Mouse (Mus musculus): ENCODE results near the gene Asxl1. TPM values are rescaled to one million over a fixed set of nuclear protein-coding genes. Genes with fewer than 3 reads are reported as not detected.
A peak's percentile ranks its signal among the peaks of the same experiment; 100 is the strongest.

The Asxl1 gene
- polyA plus RNA-seq, 1 experiment from 2014 or later, result 11.6 TPM

- no peak overlapping the region for H3K4me3 ChIP-seq (ENCODE audit: low read length)
- no peak for ATAC-seq (ENCODE audit: low FRiP score, low TSS enrichment)
- no peaks in the 10 kb centered on the region for H3K4me1 ChIP-seq (ENCODE audit: insufficient read depth, low read length)
- H3K9ac ChIP-seq (replicated peaks; ENCODE audit: low read length), result no peak overlapping the region
- no peaks in the 10 kb centered on the region for H3K9me3 ChIP-seq (ENCODE audit: low read length)
- H3K27ac ChIP-seq (ENCODE audit: low read length), result no peak overlapping the region
- peaks cover 32% of the 10 kb centered on the region for H3K36me3 ChIP-seq (ENCODE audit: insufficient read depth, low read length)
- no peak overlapping the region for H3K4me2 ChIP-seq (replicated peaks; ENCODE audit: low read depth, low read length)
- WGBS, result 95% methylated on average over 4 of the region's 4 CpGs
- no peaks in the 10 kb centered on the region for H3K27me3 ChIP-seq (ENCODE audit: insufficient read depth, low read length)
Measured at GRCm38 (mm10) chr2:153318408-153318807, 27.2 kb upstream of the Asxl1 start.

DNA sequence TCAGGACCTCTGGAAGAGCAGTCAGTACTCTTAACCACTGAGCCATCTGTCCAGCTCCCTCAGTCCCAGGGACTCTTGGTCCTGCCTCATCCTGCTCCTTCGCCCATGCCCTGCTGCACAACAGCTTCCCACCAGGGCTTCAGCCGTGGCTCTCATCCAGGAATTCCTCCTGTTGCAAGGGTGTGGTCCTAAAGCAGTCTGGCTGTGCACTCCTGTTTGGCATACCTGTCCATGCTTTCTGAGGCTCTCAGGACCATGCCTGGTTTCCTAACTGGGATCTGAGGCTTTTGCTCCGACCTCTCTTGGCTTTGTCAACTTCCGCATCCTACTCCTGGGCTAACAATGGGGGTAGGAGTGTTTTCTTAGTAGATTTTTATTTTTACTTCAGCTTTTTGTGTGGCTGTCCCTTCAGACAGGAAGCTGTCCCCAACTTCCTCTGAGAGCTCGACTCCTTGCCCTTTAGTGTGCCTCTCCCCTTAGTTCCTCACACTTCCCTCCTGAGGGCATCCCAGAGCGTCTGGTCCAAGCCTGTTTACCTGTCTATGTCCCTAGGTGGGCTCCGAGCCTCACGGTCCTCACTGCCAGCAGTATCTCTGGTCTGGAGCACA, 26.5 kb upstream of the Asxl1 start:
- Histone ChIP-seq H3K27ac (ENCODE audit: low read length) (no peak overlapping the region), H3K27me3 (ENCODE audit: insufficient read depth, low read length) (no peaks in the 10 kb centered on the region), H3K9ac (replicated peaks; ENCODE audit: low read length) (no peak overlapping the region), H3K4me1 (ENCODE audit: insufficient read depth, low read length) (no peaks in the 10 kb centered on the region), H3K4me2 (replicated peaks; ENCODE audit: low read depth, low read length) (no peak overlapping the region), H3K36me3 (ENCODE audit: insufficient read depth, low read length) (peaks cover 39% of the 10 kb centered on the region), H3K9me3 (ENCODE audit: low read length) (no peaks in the 10 kb centered on the region), H3K4me3 (ENCODE audit: low read length) (no peak overlapping the region)
- ATAC-seq (ENCODE audit: low FRiP score, low TSS enrichment), result no peak
- WGBS, result 76% methylated on average over 8 of the region's 8 CpGs

DNA sequence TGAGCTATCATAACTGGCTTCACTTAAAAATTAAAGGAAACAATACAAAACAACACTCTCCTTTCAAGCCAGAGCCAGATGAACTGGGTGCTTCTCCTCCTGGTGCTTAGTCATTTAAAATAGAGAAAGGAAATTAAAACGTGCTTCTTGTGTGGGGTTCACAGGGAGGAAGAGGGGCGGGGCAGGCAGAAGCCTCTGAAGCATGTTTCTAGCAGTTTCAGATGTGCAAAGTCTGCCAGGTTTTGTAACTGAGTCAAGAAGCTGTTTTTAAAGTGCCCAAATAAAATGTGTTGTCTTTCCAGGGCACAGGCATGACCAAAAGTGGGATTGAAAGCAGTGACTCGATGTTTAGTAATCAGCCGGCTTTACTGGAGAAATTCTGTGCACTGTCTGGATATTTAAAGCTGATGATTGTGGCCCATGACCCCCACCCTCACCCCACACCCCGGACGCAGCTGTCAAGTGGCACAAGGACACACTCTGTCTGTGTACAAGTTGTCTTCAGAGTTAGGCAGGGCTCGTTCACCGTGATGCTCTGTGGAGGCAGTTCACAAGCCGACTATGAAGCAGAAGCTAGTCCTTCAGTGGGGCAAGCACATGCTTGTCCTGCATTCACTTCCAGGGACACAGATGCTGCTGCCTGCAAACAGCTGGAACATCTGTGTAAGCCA, 19.8 kb upstream of the Asxl1 start:
- no peaks in the 10 kb centered on the region for H3K9me3 ChIP-seq (ENCODE audit: low read length)
- peaks cover 43% of the 10 kb centered on the region for H3K36me3 ChIP-seq (ENCODE audit: insufficient read depth, low read length)
- ATAC-seq (ENCODE audit: low FRiP score, low TSS enrichment), result no peak
- H3K4me2 ChIP-seq (replicated peaks; ENCODE audit: low read depth, low read length), result no peak overlapping the region
- no peak overlapping the region for H3K27ac ChIP-seq (ENCODE audit: low read length)
- H3K27me3 ChIP-seq (ENCODE audit: insufficient read depth, low read length), result no peaks in the 10 kb centered on the region
- no peaks in the 10 kb centered on the region for H3K4me1 ChIP-seq (ENCODE audit: insufficient read depth, low read length)
- no peak overlapping the region for H3K9ac ChIP-seq (replicated peaks; ENCODE audit: low read length)
- 67% methylated on average over 9 of the region's 9 CpGs for WGBS
- no peak overlapping the region for H3K4me3 ChIP-seq (ENCODE audit: low read length)

DNA sequence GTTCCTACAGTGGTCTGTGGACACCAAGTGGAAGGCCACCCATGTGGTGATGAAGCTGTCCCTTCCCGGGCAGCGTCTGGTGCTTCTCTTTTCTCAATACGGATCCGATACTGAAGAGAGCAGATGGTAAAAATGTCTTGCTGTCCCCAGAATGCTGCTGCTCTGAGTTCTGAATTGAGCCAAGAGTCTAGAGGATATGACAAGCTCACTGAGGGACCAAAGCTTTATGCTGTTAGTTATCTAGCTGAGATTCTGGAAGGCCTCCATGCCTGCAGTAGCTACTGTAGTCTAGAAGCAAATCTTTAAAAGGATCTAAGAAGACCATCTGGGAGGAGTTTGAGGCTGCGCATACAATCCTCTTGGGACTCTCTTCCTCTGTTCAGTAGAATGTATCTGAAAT, 13.4 kb upstream of the Asxl1 start:
- Histone ChIP-seq H3K27ac (ENCODE audit: low read length) (no peak overlapping the region), H3K4me3 (ENCODE audit: low read length) (no peak overlapping the region), H3K9ac (replicated peaks; ENCODE audit: low read length) (no peak overlapping the region), H3K4me2 (replicated peaks; ENCODE audit: low read depth, low read length) (no peak overlapping the region), H3K36me3 (ENCODE audit: insufficient read depth, low read length) (peaks cover 19% of the 10 kb centered on the region; the same call in 1 of the 2 replicates), H3K4me1 (ENCODE audit: insufficient read depth, low read length) (no peaks in the 10 kb centered on the region), H3K9me3 (ENCODE audit: low read length) (no peaks in the 10 kb centered on the region), H3K27me3 (ENCODE audit: insufficient read depth, low read length) (no peaks in the 10 kb centered on the region)
- 95% methylated on average over 5 of the region's 5 CpGs for WGBS
- no peak for ATAC-seq (ENCODE audit: low FRiP score, low TSS enrichment)

GRCm38 (mm10) chr2:153332981-153333380, 12.6 kb upstream of the Asxl1 start:
- Histone ChIP-seq H3K36me3 (ENCODE audit: insufficient read depth, low read length) (peaks cover 19% of the 10 kb centered on the region; the same call in 1 of the 2 replicates), H3K27ac (ENCODE audit: low read length) (no peak overlapping the region), H3K27me3 (ENCODE audit: insufficient read depth, low read length) (no peaks in the 10 kb centered on the region), H3K4me3 (ENCODE audit: low read length) (no peak overlapping the region), H3K9me3 (ENCODE audit: low read length) (no peaks in the 10 kb centered on the region), H3K4me2 (replicated peaks; ENCODE audit: low read depth, low read length) (no peak overlapping the region), H3K9ac (replicated peaks; ENCODE audit: low read length) (no peak overlapping the region), H3K4me1 (ENCODE audit: insufficient read depth, low read length) (no peaks in the 10 kb centered on the region)
- 95% methylated on average over 3 of the region's 3 CpGs for WGBS
- no peak for ATAC-seq (ENCODE audit: low FRiP score, low TSS enrichment)

GRCm38 (mm10) chr2:153333822-153334232, 11.8 kb upstream of the Asxl1 start:
- no peaks in the 10 kb centered on the region for H3K4me1 ChIP-seq (ENCODE audit: insufficient read depth, low read length)
- no peak overlapping the region for H3K4me3 ChIP-seq (ENCODE audit: low read length)
- no peak overlapping the region for H3K27ac ChIP-seq (ENCODE audit: low read length)
- WGBS, result 58% methylated on average over 6 of the region's 6 CpGs
- ATAC-seq (ENCODE audit: low FRiP score, low TSS enrichment), result 0 out of 2 replicates have a peak, but pooled peaks have one; percentile 54
- peaks cover 19% of the 10 kb centered on the region; the same call in 1 of the 2 replicates for H3K36me3 ChIP-seq (ENCODE audit: insufficient read depth, low read length)
- no peak overlapping the region for H3K9ac ChIP-seq (replicated peaks; ENCODE audit: low read length)
- H3K9me3 ChIP-seq (ENCODE audit: low read length), result no peaks in the 10 kb centered on the region
- H3K4me2 ChIP-seq (replicated peaks; ENCODE audit: low read depth, low read length), result no peak overlapping the region
- H3K27me3 ChIP-seq (ENCODE audit: insufficient read depth, low read length), result no peaks in the 10 kb centered on the region

GRCm38 (mm10) chr2:153334281-153334680, 11.3 kb upstream of the Asxl1 start:
- Histone ChIP-seq H3K9ac (replicated peaks; ENCODE audit: low read length) (no peak overlapping the region), H3K4me1 (ENCODE audit: insufficient read depth, low read length) (no peaks in the 10 kb centered on the region), H3K27ac (ENCODE audit: low read length) (no peak overlapping the region), H3K4me2 (replicated peaks; ENCODE audit: low read depth, low read length) (no peak overlapping the region), H3K27me3 (ENCODE audit: insufficient read depth, low read length) (no peaks in the 10 kb centered on the region), H3K4me3 (ENCODE audit: low read length) (no peak overlapping the region), H3K9me3 (ENCODE audit: low read length) (no peaks in the 10 kb centered on the region), H3K36me3 (ENCODE audit: insufficient read depth, low read length) (peaks cover 18% of the 10 kb centered on the region; the same call in 1 of the 2 replicates)
- 85% methylated on average over 3 of the region's 3 CpGs for WGBS
- ATAC-seq (ENCODE audit: low FRiP score, low TSS enrichment), result no peak

DNA sequence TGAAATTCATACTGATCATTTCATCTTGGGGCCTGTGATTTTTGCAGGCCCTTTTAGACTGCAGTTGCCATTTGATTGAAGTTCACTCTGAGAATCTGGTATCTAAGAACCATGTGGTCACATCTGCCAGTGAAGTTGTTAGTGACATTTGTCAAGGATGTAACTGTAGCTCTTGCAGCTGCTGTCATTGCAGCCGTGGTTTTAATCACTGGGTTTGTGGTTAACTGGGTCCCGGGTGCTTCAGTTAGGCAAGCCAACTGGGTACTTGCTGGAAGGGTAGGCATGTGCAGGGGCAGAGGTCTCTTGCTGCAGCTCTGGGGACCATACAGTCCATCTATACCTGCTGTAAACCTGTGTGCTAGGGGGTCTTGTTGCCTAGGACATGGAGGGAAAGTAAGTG, 9.5 kb upstream of the Asxl1 start:
- no peaks in the 10 kb centered on the region for H3K4me1 ChIP-seq (ENCODE audit: insufficient read depth, low read length)
- H3K4me2 ChIP-seq (replicated peaks; ENCODE audit: low read depth, low read length), result no peak overlapping the region
- peaks cover 5% of the 10 kb centered on the region; the same call in 1 of the 2 replicates for H3K36me3 ChIP-seq (ENCODE audit: insufficient read depth, low read length)
- no peak overlapping the region for H3K27ac ChIP-seq (ENCODE audit: low read length)
- no peak overlapping the region for H3K9ac ChIP-seq (replicated peaks; ENCODE audit: low read length)
- H3K9me3 ChIP-seq (ENCODE audit: low read length), result no peaks in the 10 kb centered on the region
- no peaks in the 10 kb centered on the region for H3K27me3 ChIP-seq (ENCODE audit: insufficient read depth, low read length)
- 48% methylated on average over 2 of the region's 2 CpGs for WGBS
- no peak overlapping the region for H3K4me3 ChIP-seq (ENCODE audit: low read length)
- ATAC-seq (ENCODE audit: low FRiP score, low TSS enrichment), result no peak

DNA sequence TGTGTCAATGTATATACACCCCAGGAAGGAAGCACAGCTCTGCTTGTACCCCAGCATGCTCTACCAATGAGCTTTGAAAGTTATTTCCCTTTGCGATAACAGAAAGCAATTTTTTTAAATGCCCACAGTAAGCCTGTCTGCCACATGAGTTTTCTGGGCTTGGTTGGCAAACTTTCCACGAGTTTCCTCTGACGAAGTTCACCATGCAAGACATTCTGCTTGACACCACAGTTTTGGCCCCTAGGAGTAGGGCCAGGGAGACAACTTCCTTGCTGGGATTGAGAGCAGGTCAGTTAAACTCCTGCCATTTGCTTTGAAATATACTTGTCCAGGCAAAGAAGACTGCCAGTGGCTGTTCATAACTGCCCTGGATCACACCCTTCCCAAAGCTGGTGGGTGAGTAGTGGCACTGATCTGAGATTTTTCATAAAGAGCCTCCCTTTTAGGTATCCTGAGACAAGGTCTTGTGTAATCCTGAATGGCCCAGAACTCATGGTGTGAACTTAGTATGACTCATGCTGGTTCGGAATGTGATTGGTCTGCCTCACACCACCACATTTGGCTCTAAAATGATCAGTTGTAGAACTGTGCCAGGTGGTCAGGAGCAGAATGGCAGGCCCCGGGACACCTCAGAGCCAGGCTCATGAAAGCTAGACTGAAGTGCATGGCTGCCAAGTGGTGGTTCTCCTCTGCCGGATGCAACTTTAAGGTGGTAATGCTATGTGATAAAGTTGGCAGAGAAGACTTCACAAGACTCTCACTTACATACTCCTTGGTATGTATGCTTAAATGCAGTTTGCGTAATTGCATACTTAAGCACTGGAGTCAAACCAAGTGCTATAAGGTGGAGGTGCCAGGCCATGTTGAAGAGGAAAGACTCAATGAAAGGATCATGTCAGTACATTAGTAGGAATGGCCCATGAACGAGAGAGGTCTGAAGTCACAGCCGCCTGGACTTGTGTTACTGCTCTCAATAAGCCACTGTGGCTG, 7.0 kb upstream of the Asxl1 start:
- no peak overlapping the region for H3K4me3 ChIP-seq (ENCODE audit: low read length)
- H3K4me2 ChIP-seq (replicated peaks; ENCODE audit: low read depth, low read length), result no peak overlapping the region
- H3K27me3 ChIP-seq (ENCODE audit: insufficient read depth, low read length), result no peaks in the 10 kb centered on the region
- no peaks in the 10 kb centered on the region for H3K4me1 ChIP-seq (ENCODE audit: insufficient read depth, low read length)
- no peaks in the 10 kb centered on the region for H3K9me3 ChIP-seq (ENCODE audit: low read length)
- peaks cover 7% of the 10 kb centered on the region; the same call in 1 of the 2 replicates for H3K36me3 ChIP-seq (ENCODE audit: insufficient read depth, low read length)
- no peak overlapping the region for H3K9ac ChIP-seq (replicated peaks; ENCODE audit: low read length)
- 88% methylated on average over 9 of the region's 9 CpGs for WGBS
- no peak overlapping the region for H3K27ac ChIP-seq (ENCODE audit: low read length)
- no peak for ATAC-seq (ENCODE audit: low FRiP score, low TSS enrichment)
